Mouse (Mus musculus) testis, adult 2 months (tissue): ENCODE results near the gene Matn4. TPM values are rescaled to one million over a fixed set of nuclear protein-coding genes. Genes with fewer than 3 reads are reported as not detected.

Experiments
- H3K27ac ChIP-seq: fragments of 200-500 bp; 2 replicates; pipeline ENCODE4 v1.5.1; 2012; ENCODE audit warnings: low read depth, low read length; ENCODE audit not compliant: control insufficient read depth, insufficient read depth
- H3K27me3 ChIP-seq: fragments of 200-500 bp; 2 replicates; pipeline ENCODE4 v1.6.1; 2012; ENCODE audit warnings: mild to moderate bottlenecking, low read length, moderate library complexity; ENCODE audit not compliant: control insufficient read depth, insufficient read depth
- H3K36me3 ChIP-seq: fragments of 200-500 bp; 2 replicates; pipeline ENCODE4 v1.6.1; 2012; ENCODE audit warnings: mild to moderate bottlenecking, low read length; ENCODE audit not compliant: control insufficient read depth, insufficient read depth
- H3K4me1 ChIP-seq: fragments of 200-500 bp; 2 replicates; pipeline ENCODE4 v1.6.1; 2012; ENCODE audit warnings: low read length; ENCODE audit not compliant: control insufficient read depth, insufficient read depth
- H3K4me3 ChIP-seq: fragments of 200-500 bp; 2 replicates; pipeline ENCODE4 v1.5.1; 2012; ENCODE audit warnings: low read depth, mild to moderate bottlenecking, low read length, moderate library complexity, mixed read lengths; ENCODE audit not compliant: control insufficient read depth
- CTCF ChIP-seq: fragments of 200-500 bp; IDR thresholded peaks from 2 replicates; pipeline ENCODE4 v1.5.1; 2012; ENCODE audit warnings: low read depth, mild to moderate bottlenecking, inconsistent platforms, low read length, moderate library complexity; ENCODE audit not compliant: control insufficient read depth, insufficient read depth, insufficient replicate concordance
- POLR2A ChIP-seq: fragments of 200-500 bp; IDR thresholded peaks from 2 replicates; pipeline ENCODE4 v1.6.1; 2012; ENCODE audit warnings: low read depth, mild to moderate bottlenecking, inconsistent platforms, low read length, moderate library complexity; ENCODE audit not compliant: control insufficient read depth
- polyA plus RNA-seq: library from polyadenylated mRNA; depleted of rRNA; stranded (reverse); fragments of >200 nt; gene quantifications from 2 replicates; pipeline ENCODE4 v1.2.3, GENCODE M21; 2012; rRNA removed

Gene Matn4
- 0.19 and 0.26 TPM in 2 replicates for polyA plus RNA-seq

GRCm38 (mm10) chr2:164405060-164405459 lies at the start of gene Matn4:
Gene Matn4, minus strand, starts transcription at chr2:164405160.
- Histone ChIP-seq H3K4me1 (peaks cover 19% of the 10 kb centered on the region), H3K27me3 (no peaks in the 10 kb centered on the region), H3K36me3 (no peaks in the 10 kb centered on the region), H3K4me3 (no peak within 1 kb of the TSS), H3K27ac (no peak within 1 kb of the TSS)
- no peak for TF ChIP-seq POLR2A
- TF ChIP-seq CTCF, result no peak

GRCm38 (mm10) chr2:164453887-164454500 lies 49.0 kb upstream of the Matn4 start:
- no peak for TF ChIP-seq CTCF
- no peak for TF ChIP-seq POLR2A
- Histone ChIP-seq H3K27me3 (no peaks in the 10 kb centered on the region), H3K27ac (no peak overlapping the region), H3K36me3 (no peaks in the 10 kb centered on the region), H3K4me3 (no peak overlapping the region), H3K4me1 (peaks cover 6% of the 10 kb centered on the region)

- H3K27ac ChIP-seq, result no peak overlapping the region
- no peak overlapping the region for H3K4me3 ChIP-seq
- H3K4me1 ChIP-seq, result peaks cover 6% of the 10 kb centered on the region
- TF ChIP-seq CTCF (no peak), POLR2A (no peak)
- no peaks in the 10 kb centered on the region for H3K36me3 ChIP-seq
- H3K27me3 ChIP-seq, result no peaks in the 10 kb centered on the region
Observed at GRCm38 (mm10) chr2:164453047-164453757, 48.2 kb upstream of the Matn4 start.

GRCm38 (mm10) chr2:164452000-164452676 lies 47.2 kb upstream of the Matn4 start:
- H3K27ac ChIP-seq, result no peak overlapping the region
- no peaks in the 10 kb centered on the region for H3K27me3 ChIP-seq
- peaks cover 6% of the 10 kb centered on the region for H3K4me1 ChIP-seq
- no peak overlapping the region for H3K4me3 ChIP-seq
- no peaks in the 10 kb centered on the region for H3K36me3 ChIP-seq
- TF ChIP-seq POLR2A (no peak), CTCF (no peak)

GRCm38 (mm10) chr2:164449341-164450042 lies 44.5 kb upstream of the Matn4 start:
- Histone ChIP-seq H3K36me3 (no peaks in the 10 kb centered on the region), H3K4me3 (no peak overlapping the region), H3K4me1 (no peaks in the 10 kb centered on the region), H3K27me3 (no peaks in the 10 kb centered on the region), H3K27ac (peak overlapping the region; percentile 9)
- TF ChIP-seq CTCF (no peak), POLR2A (no peak)

- Histone ChIP-seq H3K27ac (peak overlapping the region; percentile 36; the same call in 1 of the 2 replicates), H3K4me1 (no peaks in the 10 kb centered on the region), H3K36me3 (no peaks in the 10 kb centered on the region), H3K27me3 (no peaks in the 10 kb centered on the region), H3K4me3 (no peak overlapping the region)
- no peak for TF ChIP-seq POLR2A
- no peak for TF ChIP-seq CTCF
Observed at GRCm38 (mm10) chr2:164448921-164449320, 44.0 kb upstream of the Matn4 start.
